Mouse (Mus musculus) spleen, postnatal 36 days (tissue): ENCODE results near the gene Bmp5.
"Not testable (repeated sequence)": the region's sequence is repeated elsewhere in the genome, so short reads cannot be mapped to it uniquely, and the experiment has no call there.

Experiments
- DNase-seq, 2 experiments: peaks; one replicate each; pipeline ENCODE4 v3.0.0; 2022; ENCODE audit warnings: low spot score in 2 of 2, mixed read lengths in 1 of 2

Bmp5 gene

DNA sequence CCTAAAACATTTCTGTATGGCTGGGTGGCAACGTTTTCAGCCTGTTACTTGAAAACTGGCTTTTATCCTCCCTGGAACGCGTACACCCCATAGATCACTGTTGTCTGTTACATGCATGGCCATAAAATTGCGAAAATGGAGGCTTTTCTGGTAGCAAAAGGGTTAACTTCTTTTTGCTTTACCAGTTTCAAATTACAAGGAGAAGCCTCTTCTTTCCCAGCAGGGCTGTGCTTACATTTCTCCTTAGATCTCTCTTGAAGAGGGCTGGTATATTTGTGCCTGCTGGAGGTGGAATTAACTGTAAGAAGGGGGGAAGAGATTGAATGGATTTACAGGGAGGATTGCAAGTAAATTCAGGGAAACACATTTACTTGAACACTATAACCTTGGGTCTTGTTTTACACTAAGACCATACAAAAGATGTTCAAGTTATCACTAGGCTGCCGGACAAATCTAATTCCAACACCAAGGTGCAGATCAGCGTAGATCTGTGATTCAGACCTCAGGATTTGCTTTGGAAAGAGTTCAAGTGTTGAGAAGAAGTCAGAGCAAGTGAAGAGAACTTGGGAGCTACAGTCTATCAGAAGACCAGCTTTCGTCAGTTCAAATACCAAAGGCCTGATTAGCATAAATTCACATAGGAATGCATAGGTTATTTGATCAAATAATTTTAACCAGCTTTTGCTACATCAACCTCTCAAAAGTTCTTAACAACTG, at the start of gene Bmp5:
Gene Bmp5 (plus strand): TSS at position 236 of the 717 bp plus-strand sequence.
- no peak for DNase-seq

DNA sequence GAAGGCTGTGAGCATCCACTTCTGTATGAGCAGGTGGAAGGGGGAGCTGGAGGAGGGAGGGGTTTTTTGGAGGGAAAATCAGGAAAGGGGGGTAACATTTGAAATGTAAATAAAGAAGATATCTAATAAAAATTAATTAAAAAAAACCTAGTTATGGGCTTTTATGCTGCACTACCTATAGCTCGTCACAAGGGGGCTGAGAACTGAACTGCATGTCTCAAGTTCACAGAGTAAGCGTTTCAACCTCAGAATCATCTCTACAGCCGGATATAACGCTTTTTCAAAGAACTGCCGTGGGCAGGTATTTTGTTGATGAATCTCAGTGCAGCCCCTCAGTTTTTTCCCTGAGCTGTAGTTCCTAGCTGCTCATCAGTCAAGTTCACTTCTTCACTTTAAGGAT, 15.1 kb upstream of the Bmp5 start:
- DNase-seq = no peak

DNA sequence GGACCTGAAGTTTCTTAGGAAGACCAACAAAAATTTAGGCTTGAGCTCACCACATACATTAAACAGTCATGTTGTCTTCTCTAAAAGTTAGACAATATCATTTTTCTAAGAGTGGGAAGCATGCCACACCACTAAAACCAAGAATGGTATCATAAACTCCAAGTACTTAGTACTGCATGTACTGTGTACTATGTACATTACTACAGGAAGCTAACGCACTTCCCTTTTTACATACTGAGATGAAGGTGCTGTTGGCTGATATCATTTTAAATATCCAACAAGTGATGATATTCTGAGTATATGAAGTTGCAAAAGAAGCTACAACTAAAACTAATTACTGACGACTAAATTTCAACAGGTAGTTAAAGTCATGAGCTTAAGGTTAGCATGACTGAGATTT, 13.6 kb upstream of the Bmp5 start:
- no peak for DNase-seq

DNA sequence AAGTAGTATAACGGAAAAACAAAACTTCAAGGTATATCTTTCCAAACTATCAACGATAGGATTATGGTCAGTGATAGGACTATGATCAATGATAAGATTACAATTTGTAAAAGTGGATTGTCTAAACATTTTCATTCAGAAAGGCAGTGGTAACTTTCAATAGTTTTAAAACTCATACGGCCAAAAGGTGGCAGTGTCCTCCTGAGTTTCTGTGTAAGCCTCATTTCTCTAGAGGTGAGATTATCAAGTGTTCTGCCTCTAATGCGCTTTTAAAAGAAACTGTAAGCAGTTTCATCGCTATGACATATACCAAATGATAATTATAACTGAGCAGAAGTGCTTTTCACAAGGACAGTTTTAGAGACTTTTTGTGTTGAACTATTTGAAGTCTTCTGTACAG, 12.7 kb upstream of the Bmp5 start:
- DNase-seq = no peak

DNA sequence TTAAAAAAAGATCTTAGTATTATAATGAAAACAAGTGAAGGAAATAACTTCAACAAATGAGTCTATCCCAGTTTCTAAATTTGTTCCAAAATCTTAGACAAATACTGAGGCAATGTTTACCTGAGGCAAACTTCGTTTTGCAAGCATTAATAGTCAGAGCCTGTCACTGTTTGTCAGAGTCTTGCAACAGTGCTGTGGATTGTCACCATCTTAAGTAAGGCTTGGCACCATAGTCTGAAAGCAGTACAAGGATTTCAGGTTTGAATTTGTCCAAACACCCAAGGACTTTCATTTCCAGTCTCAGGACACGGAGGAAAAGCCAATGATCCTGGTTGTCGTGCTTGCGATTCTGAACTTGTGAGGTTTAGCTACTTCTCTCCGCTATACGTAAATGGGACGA, 10.4 kb upstream of the Bmp5 start:
- DNase-seq = no peak

DNA sequence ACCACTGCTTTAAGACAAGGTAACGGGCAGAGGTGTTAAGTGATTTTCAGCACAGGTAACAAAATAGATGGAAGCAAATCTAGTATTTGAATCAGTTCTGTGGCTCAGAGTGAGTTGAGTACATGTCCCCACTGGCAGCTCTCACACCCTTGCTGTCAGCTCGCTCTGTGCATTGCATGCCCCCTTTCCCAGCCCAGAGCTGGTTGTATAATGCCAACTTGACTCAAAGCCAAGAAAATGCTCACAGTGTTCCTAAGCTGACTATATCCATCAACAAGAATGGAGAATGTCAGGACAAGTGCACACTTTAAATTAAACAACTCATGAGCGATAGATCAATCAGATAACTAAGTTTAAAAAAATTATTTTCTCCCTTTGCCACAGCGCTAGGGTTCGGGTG, 8.6 kb upstream of the Bmp5 start:
- DNase-seq = no peak

DNA sequence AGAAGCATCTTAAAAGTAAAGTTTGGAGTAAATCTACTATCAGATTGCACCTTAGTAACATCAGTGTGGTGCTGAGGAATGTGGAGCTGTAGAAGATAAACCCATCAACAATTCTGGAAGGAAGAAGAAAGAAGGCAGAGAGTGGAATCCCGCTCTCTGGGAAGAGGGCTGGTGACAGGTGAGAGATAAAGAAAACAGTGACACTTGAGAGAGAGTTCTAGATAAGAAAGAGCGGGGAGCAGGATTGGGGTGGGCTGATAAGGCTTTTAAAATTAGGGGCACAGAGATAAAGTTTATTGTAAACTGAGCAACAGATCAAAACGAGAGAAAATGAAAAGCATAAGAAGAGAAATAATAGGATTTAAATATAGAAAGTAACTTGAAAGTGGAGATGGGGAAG, 6.1 kb upstream of the Bmp5 start:
- no peak for DNase-seq

DNA sequence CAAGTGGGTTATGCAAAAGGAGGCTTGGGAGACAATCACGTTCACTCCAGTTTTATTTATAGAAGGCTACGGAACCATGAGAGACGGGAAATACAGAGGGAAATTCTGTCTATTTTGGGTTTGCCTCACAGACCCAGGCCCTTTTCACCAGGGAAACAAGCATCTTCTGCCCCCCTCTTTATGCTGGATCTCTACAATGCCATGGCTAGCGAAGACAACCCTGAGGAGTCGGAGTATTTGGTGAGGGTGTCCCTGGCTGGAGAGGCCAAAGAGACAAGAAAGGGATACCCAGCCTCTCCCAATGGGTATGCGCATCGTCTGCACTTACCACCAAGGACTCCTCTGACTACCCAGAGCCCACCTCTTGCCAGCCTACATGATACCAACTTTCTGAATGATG, 989 bp downstream of the Bmp5 start:
- no peak for DNase-seq

DNA sequence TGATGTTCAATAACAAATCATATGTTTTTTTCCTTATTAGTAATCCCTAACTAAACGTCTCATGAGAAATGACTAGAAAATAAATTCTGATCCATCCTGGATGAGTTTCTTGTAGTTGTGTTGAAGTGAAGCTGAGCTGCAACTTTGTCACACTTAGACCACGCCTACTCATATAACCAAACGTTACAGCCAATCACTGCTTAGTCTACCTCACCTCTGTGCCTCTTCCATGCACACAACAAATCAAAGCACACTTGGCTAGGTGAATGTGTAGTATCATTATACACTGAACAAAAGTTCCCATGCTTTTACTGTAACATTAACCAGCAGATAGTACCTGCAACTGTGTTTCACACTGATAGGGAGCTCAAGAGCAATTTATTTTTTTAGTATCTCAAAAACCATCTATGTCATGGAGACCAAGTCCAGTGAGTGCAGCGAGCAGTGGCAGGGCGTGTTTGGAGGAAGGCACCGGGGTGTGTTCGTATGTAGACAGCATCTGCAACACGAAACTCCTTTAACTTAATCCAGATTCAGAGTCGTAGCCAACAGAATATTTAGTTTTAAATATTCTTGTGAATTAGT, 3.7 kb downstream of the Bmp5 start:
- DNase-seq = no peak

DNA sequence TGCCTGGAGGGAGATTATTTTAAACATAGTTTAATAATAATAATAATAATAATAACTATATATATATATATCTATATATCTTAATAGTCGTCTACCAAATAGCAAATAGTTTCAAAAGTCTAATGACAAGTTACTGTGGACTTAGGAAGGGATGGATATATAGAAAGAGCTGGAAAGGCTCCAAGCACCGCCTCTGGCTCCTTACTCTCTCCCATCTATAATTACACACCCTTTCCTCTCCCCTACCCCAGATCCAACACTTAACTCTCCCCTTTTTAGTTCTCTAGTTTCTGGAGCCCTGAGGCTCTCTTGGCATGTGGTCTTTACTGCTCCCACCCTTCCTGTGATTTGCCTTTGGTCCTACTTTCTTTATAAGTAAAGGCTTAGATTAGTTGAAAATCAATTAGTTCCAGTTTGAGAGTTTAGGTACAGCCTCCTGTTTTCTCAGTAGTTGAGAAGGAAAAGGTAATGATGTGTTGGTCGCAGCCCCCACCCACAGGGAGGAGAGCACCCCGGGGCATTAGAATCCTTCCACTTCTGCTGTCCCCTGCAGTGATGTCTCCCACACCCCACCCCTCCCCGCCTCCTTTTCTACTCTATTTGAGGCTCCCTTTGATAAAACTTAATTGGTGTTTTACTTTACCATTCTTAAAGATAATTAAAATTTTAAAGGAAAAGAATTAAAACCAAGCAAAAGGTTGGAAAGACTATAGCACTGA, 5.6 kb downstream of the Bmp5 start:
- DNase-seq = no peak

DNA sequence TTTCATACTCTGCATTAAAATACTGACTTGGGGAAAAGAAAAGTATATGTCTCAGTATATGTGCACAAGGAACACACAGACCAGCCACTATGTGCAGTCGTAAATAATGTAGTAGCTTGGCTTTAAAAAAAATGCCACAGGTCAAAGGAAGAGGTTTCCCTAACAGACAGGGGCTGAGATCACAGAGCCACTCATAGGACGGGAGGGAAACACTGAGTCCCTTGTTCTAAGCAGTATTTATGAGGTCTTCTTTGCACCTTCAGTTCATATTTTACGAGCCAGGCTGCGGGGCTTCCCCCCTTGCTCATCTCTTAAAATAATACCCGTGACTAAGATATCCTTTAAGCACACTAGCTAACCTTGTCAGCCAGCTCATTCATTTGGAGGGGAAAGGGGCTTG, 6.4 kb downstream of the Bmp5 start:
- no peak for DNase-seq

DNA sequence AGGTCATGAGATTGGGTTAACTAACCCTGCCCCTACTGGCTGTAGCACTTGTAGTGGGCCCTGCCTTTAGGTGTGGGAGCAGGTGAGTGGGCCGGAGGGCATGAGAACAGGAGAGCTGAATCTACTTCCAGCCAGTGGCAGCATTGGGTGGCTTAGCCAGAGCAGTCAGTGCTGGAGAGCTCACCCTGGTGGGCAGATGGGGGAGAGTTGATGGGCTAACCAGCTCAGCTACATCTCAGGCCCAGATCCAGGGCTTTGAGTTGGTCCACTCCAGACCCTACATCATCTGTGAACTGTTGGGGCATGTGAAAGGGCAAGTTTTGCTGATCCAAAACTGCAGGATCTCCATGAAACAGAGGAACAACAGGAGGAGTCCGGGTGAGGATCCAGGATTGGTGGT, 8.4 kb downstream of the Bmp5 start:
- DNase-seq = no peak

DNA sequence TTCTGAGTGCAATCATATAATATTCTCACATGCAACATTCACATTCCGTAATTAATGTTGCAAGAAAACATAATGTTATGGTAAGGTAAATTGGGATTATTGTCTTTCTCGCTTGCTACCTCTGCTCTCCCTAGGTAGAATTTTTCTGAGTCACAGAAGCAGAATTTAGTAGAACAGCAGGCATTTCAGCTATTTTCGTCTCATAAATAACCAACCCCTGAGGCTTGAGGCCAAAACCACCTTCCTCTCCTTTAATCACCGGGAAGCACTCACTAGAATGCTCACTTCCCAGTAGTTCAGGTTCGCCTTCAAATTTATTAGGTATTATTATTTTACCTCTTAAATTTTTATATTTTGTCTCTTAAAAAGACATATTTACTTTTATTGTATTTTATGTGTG, 10.8 kb downstream of the Bmp5 start:
- no peak for DNase-seq

DNA sequence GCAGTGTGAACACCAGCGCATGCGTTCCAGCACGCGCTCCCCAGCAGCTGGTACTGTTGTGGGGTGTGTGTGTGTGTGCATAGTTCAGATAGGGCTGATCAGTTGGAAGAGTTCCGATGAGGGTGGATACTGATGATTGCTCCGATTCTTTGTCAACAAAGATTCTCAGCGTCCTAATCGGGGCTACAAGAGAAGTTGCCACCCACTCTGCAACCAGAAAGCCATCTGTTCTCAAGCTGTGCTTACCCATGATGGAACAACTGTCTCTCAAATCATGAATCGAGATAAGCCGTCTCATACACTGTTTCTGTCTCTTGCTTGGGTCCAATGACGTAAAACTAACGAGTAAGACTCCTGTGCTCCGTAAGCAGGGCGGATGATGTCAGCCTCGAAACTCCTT, 12.0 kb downstream of the Bmp5 start:
- no peak for DNase-seq

DNA sequence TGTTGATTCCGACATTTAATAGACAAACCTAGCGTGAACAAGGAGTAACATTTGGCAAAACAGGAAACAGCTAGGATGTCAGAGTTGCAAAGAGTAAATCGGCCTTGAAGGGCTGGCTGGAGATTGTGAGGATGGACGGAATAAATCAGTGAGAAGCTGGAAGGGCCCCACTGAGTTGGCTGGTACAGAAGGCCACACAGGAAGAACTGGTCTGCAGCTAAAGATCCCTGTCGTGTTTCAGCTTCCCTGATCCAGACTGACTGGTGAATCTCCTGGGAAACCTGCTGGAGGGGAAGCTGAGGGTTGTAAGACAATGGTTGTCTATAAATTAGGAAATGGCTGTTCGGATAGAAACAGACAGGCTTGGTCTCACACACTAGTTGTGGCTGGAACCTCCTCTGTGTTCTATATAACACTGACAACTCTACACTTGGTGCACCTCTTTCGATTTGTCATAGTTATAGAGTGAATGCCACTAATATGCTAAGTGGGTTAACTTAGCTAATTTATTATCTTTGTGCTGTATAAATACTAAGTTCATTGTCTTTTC, 14.8 kb downstream of the Bmp5 start:
- no peak for DNase-seq

DNA sequence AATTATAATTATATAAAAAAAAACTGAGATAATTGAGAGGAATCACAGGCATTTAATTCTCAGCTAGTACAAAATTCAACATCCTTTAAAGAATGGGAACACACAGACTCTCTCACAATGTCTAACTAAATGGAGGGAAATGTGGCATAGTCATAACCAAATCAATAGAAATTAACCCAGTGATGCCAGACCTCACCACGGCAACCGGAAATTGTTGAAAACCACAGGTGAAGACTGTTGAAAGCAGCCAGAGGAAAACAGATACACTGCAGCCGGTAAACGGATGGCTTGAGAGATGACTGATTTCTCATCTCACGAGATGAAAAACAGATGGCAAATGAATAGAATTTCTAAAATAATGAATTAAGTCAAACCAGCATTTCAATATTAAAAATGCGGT, 29.8 kb downstream of the Bmp5 start:
- DNase-seq = no peak

DNA sequence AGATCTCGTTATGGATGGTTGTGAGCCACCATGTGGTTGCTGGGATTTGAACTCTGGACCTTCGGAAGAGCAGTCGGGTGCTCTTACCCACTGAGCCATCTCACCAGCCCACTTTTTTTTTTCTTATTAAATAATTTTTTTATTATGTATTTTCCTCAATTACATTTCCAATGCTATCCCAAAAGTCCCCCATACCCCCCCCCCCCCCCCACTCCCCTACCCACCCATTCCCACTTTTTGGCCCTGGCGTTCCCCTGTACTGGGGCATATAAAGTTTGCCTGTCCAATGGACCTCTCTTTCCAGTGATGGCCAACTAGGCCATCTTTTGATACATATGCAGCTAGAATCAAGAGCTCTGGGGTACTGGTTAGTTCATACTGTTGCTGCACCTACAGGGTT, 33.0 kb downstream of the Bmp5 start:
- not testable (repeated sequence) for DNase-seq

DNA sequence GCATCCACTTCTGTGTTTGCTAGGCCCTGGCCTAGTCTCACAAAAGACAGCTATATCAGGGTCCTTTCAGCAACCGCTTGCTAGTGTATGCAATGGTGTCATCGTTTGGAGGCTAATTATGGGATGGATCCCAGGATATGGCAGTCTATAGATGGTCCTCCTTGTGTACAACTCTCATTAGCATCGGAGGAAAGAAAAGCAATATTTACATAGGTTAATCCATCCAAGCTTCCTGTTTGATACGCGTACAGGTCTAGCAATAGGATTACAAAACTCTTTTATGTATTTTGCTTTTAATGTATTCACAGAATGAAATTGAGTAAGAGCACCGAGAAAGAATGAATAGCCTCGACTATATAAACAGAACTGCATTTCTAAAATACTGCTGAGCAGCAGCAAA, 33.5 kb downstream of the Bmp5 start:
- DNase-seq = no peak

DNA sequence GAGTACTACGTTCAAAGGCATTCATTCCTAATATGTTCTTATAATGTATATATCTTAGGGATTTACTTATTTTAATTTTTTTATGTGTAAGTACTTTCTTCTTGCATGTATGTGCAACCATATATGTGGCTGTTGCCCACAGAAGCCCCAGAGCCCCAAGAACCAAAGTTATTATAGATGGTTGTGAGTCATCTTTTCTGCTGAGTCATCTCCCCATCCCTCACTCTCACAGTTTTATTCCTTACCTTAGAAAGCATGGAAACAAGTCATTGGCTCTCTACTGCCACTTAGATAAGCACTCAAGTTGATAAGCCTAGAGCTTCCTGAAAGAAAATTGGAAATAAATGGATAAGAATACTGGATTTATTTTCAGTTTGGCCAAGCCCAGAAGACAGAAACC, 40.0 kb downstream of the Bmp5 start:
- DNase-seq = no peak

DNA sequence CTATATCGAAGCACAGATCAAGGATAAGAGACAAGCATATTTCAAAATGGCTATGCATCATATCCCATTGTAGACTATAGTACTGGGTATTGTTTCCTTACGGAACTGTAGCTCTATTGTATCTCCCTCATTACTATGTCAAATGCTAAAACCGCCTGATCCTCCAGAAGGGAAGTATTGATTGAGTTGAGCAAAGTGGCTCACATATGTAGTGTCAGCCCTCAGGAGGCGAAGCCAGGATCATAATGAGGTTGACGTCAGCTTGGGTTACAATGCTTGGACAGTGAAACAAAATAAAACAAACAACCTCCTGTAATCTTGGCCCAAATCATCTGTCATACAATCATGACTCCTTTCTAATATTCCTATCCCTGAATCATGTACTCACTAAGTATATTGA, 43.2 kb downstream of the Bmp5 start:
- no peak for DNase-seq

DNA sequence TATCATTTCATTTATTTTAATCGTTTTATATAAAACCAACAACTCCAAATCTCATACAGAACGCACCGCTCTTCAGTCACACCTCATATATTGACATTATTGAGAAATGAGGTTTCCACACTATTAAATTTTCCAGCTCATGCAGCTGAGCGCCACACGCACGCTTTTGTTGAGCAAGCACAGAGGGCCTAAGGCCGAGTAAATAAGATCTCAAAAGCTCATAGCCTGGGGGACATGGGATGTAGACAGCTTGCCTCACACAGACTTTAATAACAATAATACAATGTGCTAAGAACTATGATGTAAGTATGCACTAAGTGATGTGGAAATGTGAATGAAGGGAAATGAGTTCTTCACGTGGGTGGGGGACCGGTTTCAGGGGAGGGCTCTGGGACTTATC, 57.3 kb downstream of the Bmp5 start:
- no peak for DNase-seq

DNA sequence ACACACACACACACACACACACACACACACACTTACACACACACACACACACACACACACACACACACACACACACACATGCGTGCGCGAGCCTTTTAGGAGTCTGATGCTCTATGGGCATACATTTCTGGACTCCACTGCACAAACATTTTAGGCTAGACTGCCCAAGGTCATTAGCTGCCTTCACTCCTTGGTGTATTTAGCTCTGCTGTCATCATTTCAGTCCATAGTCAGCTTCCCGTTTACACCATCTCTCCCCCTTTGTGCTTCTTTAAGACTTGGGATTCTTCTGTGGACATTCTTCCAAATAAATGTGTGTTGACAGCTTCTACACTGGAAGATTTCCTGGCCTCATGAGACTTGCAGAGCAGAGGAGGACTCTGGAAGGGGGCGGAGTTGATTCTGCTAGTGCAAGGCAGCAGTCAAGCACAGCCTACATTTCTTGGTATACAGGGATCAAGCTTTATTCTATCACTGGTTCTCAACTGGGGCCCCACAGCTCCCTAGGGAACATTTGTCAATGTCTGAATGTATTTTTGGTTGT, 58.1 kb downstream of the Bmp5 start:
- no peak for DNase-seq

DNA sequence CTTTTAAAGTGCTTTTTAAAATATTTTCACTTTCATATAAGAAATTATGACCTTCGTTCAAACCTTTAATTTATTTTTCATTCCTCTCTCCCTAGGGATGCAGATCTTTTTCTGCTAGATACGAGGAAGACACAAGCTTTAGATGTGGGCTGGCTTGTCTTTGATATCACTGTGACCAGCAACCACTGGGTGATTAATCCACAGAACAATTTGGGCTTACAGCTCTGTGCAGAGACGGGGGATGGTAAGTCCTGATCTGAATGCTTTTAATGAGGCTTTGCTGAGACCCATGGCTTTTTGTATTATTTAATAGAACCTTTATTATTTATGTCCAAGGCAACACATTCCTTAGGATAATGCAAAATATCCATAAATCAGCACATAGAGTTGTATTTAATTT, 64.3 kb downstream of the Bmp5 start:
- no peak for DNase-seq
